Mouse (Mus musculus) spleen, embryonic (tissue): ENCODE measurements at regions not wholly inside any gene's neighbourhood (a gene's known extent, or its start where the extent isn't known, plus 50 kb on each side); places are given as distances from the start of the nearest gene placed in this dataset.

ENCODE experiments used
- CTCF ChIA-PET: fragments of 350-600 bp; sonication (Branson Sonifier 250); formaldehyde crosslinking; loops from one replicate; lab custom pipeline; 2022; lab: Charles Lee

- CTCF ChIA-PET: interaction anchor here (0.6 kb wide), 1 partner anchor 187 kb away, joined by 3 read pairs; no protein-coding TSS in a partner anchor
These were observed 208.2 kb downstream of the Mex3b start for GRCm38 (mm10) chr7:83075159-83075952.

GRCm38 (mm10) chr7:83077035-83077918 is 210.1 kb downstream of the Mex3b start:
- CTCF ChIA-PET: no interaction called here

GRCm38 (mm10) chr7:83077919-83078265 is 210.8 kb downstream of the Mex3b start:
- CTCF ChIA-PET: no interaction called here

- CTCF ChIA-PET: no interaction called here
These were observed 211.6 kb downstream of the Mex3b start for GRCm38 (mm10) chr7:83078695-83079094.

- CTCF ChIA-PET: no interaction called here
These were observed 212.7 kb downstream of the Mex3b start for GRCm38 (mm10) chr7:83079842-83080241.

- CTCF ChIA-PET: no interaction called here
These were observed 217.5 kb downstream of the Mex3b start for GRCm38 (mm10) chr7:83084496-83085082.

GRCm38 (mm10) chr7:83085547-83086158 is 218.5 kb downstream of the Mex3b start:
- CTCF ChIA-PET: no interaction called here

GRCm38 (mm10) chr7:83087408-83087807 is 220.3 kb downstream of the Mex3b start:
- CTCF ChIA-PET: no interaction called here

GRCm38 (mm10) chr7:83088125-83088524 is 221.0 kb downstream of the Mex3b start:
- CTCF ChIA-PET: no interaction called here

- CTCF ChIA-PET: no interaction called here
These were observed 222.3 kb downstream of the Mex3b start for GRCm38 (mm10) chr7:83089330-83089982.

GRCm38 (mm10) chr7:83093923-83094355 is 226.8 kb downstream of the Mex3b start:
- CTCF ChIA-PET: no interaction called here

GRCm38 (mm10) chr7:83094899-83095298 is 227.8 kb downstream of the Mex3b start:
- CTCF ChIA-PET: no interaction called here

GRCm38 (mm10) chr7:83095593-83095992 is 228.5 kb downstream of the Mex3b start:
- CTCF ChIA-PET: no interaction called here

- CTCF ChIA-PET: no interaction called here
These were observed 237.3 kb downstream of the Mex3b start for GRCm38 (mm10) chr7:83104426-83104825.

- CTCF ChIA-PET: no interaction called here
These were observed 238.5 kb downstream of the Mex3b start for GRCm38 (mm10) chr7:83105672-83106071.

GRCm38 (mm10) chr7:83111217-83111823 is 244.2 kb downstream of the Mex3b start:
- CTCF ChIA-PET: no interaction called here

GRCm38 (mm10) chr7:83116487-83116886 is 249.4 kb downstream of the Mex3b start:
- CTCF ChIA-PET: no interaction called here

- CTCF ChIA-PET: no interaction called here
These were observed 249.9 kb downstream of the Mex3b start for GRCm38 (mm10) chr7:83117065-83117464.

GRCm38 (mm10) chr7:83126196-83126595 is 259.1 kb downstream of the Mex3b start:
- CTCF ChIA-PET: interaction anchor here (0.5 to 0.7 kb wide), 2 partner anchors 219 to 364 kb away, joined by 9 to 17 read pairs; no protein-coding TSS in a partner anchor

GRCm38 (mm10) chr7:83140216-83140615 is 273.1 kb downstream of the Mex3b start:
- CTCF ChIA-PET: no interaction called here

- CTCF ChIA-PET: no interaction called here
These were observed 273.5 kb downstream of the Mex3b start for GRCm38 (mm10) chr7:83140658-83141057.
